Mouse (Mus musculus) embryonic facial prominence, embryonic 13.5 days (tissue): ENCODE data around the gene Mad2l2. TPM values are rescaled to one million over a fixed set of nuclear protein-coding genes. Genes with fewer than 3 reads are reported as not detected.
"Not testable (repeated sequence)": the region's sequence is repeated elsewhere in the genome, so short reads cannot be mapped to it uniquely, and the experiment has no call there.

ENCODE experiments used
- ATAC-seq: fragments of 200-750 bp; cut with Nextera tagmentation; 2 replicates; pipeline ENCODE4 v1.8.0; 2017; ENCODE audit warnings: low read depth; ENCODE audit not compliant: insufficient number of reproducible peaks, insufficient read depth, low FRiP score, low TSS enrichment
- H3K27ac ChIP-seq: fragments of 300-500 bp; sonication (generic); 2 replicates; pipeline ENCODE4 v1.5.1; 2015; ENCODE audit warnings: moderate library complexity, mild to moderate bottlenecking, inconsistent platforms
- H3K27me3 ChIP-seq: fragments of 300-500 bp; sonication (generic); 2 replicates; pipeline ENCODE4 v1.6.1; 2015; ENCODE audit warnings: mild to moderate bottlenecking, inconsistent platforms
- H3K36me3 ChIP-seq: fragments of 300-500 bp; sonication (generic); 2 replicates; pipeline ENCODE4 v1.6.1; 2015; ENCODE audit warnings: mild to moderate bottlenecking, inconsistent platforms
- H3K4me1 ChIP-seq: fragments of 300-500 bp; sonication (generic); 2 replicates; pipeline ENCODE4 v1.6.1; 2015; ENCODE audit warnings: inconsistent platforms
- H3K4me2 ChIP-seq: fragments of 300-500 bp; sonication (generic); 2 replicates; pipeline ENCODE4 v1.6.1; 2015; ENCODE audit warnings: moderate library complexity, mild to moderate bottlenecking, inconsistent platforms
- H3K4me3 ChIP-seq: fragments of 300-500 bp; sonication (generic); 2 replicates; pipeline ENCODE4 v1.5.1; 2015; ENCODE audit warnings: mild to moderate bottlenecking, inconsistent platforms
- H3K9ac ChIP-seq: fragments of 300-500 bp; sonication (generic); 2 replicates; pipeline ENCODE4 v1.6.1; 2015; ENCODE audit warnings: mild to moderate bottlenecking, inconsistent platforms
- H3K9me3 ChIP-seq: fragments of 300-500 bp; sonication (generic); 2 replicates; pipeline ENCODE4 v1.6.1; 2016; ENCODE audit warnings: inconsistent platforms
- WGBS: fragments of 180-500 bp; shearing (Covaris S2); methylation state at CpG from one replicate; pipeline ENCODE4 v1.1.7; 2015; ENCODE audit warnings: mixed read lengths; 5-methylcytosine and 5-hydroxymethylcytosine counted together
- polyA plus RNA-seq: library from polyadenylated mRNA; unstranded; fragments of >200 nt; fragmentation: Nextera tagmentation; extraction: Ambion mirVana; gene quantifications from 2 replicates; pipeline ENCODE4 v1.2.1, GENCODE M21; 2015

The Mad2l2 gene
- polyA plus RNA-seq, 1 experiment from 2014 or later: 76.3 TPM

DNA sequence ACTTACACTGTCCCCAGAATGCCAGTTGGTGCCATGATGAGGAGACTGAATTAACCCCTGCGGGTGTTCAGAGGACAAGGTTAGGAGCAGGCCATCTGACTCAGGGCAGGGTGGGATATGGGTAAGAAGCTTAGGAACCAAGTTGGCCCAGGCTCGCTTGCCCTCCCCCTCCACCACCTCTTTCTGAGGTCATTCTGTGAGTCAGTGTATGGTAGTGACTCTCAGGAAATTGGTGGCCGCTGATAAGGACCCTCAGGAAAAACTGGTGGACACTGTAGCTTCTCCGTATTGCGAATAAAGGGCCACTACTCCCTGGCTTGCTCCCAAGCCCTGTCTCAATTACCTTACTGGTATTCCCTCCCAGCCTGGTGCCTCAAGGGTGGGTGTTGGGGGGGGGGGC lies 21.0 kb upstream of the Mad2l2 start:
- Histone ChIP-seq H3K4me2 (no peak overlapping the region), H3K27me3 (no peaks in the 10 kb centered on the region), H3K9ac (no peak overlapping the region), H3K4me3 (no peak overlapping the region), H3K36me3 (no peaks in the 10 kb centered on the region), H3K4me1 (no peaks in the 10 kb centered on the region), H3K9me3 (no peaks in the 10 kb centered on the region), H3K27ac (no peak overlapping the region)
- 86% methylated on average over 5 of the region's 5 CpGs for WGBS
- no peak for ATAC-seq

DNA sequence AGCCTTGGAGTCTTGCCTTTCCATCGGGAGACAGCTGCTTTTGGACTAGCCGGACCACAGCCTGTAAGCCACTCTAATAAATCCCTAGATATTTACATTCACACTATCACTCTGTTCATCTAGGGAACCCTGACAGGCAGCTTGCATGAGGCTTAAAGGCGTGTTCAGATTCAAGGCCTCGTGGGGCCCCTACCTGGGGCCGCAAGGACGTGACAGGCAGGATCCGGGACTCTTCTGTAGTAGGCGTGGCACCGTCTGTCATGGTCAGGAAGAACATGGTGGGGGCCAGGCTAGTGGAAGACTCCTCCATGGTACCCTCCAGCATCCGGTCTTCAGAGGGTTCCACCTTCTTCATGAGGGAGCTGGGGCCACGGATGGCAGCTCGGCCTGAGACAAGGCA lies 17.7 kb upstream of the Mad2l2 start:
- Histone ChIP-seq H3K9me3 (no peaks in the 10 kb centered on the region), H3K27me3 (no peaks in the 10 kb centered on the region; the same call in none of the 2 replicates), H3K4me2 (no peak overlapping the region), H3K4me1 (peaks cover 10% of the 10 kb centered on the region), H3K4me3 (no peak overlapping the region), H3K9ac (no peak overlapping the region), H3K36me3 (no peaks in the 10 kb centered on the region), H3K27ac (no peak overlapping the region)
- no peak for ATAC-seq
- WGBS: 80% methylated on average over 12 of the region's 12 CpGs

DNA sequence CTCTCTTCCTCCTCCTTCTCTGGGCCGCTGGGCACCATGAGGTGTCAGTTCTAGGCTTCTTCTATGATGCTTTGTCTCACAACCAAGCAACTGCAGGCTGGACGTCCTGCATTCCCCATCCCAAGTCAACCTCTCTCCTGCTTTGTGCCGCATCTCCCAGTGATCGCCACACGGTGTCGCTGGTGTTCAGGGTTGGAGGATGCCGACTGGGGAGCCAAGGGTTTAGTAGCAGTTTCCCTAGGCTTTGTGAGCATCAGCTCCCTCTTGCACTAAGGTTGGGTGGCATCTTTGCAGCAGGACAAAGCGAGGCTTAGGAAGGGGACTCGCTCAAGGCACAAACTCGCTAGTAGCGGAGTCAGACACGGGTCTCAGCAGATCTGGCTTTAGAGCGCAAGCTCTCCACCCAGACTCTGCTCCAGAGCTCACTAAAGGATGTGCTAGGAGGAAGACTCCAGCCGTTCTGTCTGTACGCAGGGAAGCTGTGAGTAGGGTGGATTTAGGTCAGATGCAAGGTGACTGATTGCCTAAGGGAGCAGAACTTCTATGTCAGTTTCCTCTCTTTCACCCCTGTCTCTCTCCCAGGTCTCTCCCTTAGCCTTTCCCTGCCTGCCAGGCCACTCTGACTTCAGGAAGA lies 15.3 kb upstream of the Mad2l2 start:
- 0 out of 2 replicates have a peak, but pooled peaks have one; percentile 53 for ATAC-seq
- no peaks in the 10 kb centered on the region for H3K36me3 ChIP-seq
- H3K9ac ChIP-seq: peak overlapping the region; percentile 64; the same call in 1 of the 2 replicates
- 4% methylated on average over 15 of the region's 15 CpGs for WGBS
- H3K9me3 ChIP-seq: no peaks in the 10 kb centered on the region
- peak overlapping the region; percentile 28; the same call in 1 of the 2 replicates for H3K27ac ChIP-seq
- H3K4me2 ChIP-seq: peak overlapping the region; percentile 44
- no peak overlapping the region for H3K4me3 ChIP-seq
- H3K4me1 ChIP-seq: peaks cover 10% of the 10 kb centered on the region
- H3K27me3 ChIP-seq: no peaks in the 10 kb centered on the region; the same call in none of the 2 replicates

GRCm38 (mm10) chr4:148115467-148115866 lies 14.7 kb upstream of the Mad2l2 start:
- Histone ChIP-seq H3K9me3 (no peaks in the 10 kb centered on the region), H3K27me3 (no peaks in the 10 kb centered on the region; the same call in none of the 2 replicates), H3K4me2 (peak overlapping the region; percentile 44), H3K4me3 (no peak overlapping the region), H3K4me1 (peaks cover 10% of the 10 kb centered on the region), H3K9ac (peak overlapping the region; percentile 64), H3K27ac (peak overlapping the region; percentile 28; the same call in 1 of the 2 replicates), H3K36me3 (no peaks in the 10 kb centered on the region)
- ATAC-seq: no peak
- WGBS: 6% methylated on average over 15 of the region's 15 CpGs

- H3K9me3 ChIP-seq: no peaks in the 10 kb centered on the region
- H3K4me2 ChIP-seq: no peak overlapping the region
- 70% methylated on average over 4 of the region's 4 CpGs for WGBS
- no peaks in the 10 kb centered on the region; the same call in none of the 2 replicates for H3K27me3 ChIP-seq
- peaks cover 10% of the 10 kb centered on the region for H3K4me1 ChIP-seq
- ATAC-seq: no peak
- H3K27ac ChIP-seq: no peak overlapping the region
- H3K4me3 ChIP-seq: no peak overlapping the region
- H3K36me3 ChIP-seq: no peaks in the 10 kb centered on the region
- no peak overlapping the region for H3K9ac ChIP-seq
Measured at GRCm38 (mm10) chr4:148116657-148117056, 13.5 kb upstream of the Mad2l2 start.

DNA sequence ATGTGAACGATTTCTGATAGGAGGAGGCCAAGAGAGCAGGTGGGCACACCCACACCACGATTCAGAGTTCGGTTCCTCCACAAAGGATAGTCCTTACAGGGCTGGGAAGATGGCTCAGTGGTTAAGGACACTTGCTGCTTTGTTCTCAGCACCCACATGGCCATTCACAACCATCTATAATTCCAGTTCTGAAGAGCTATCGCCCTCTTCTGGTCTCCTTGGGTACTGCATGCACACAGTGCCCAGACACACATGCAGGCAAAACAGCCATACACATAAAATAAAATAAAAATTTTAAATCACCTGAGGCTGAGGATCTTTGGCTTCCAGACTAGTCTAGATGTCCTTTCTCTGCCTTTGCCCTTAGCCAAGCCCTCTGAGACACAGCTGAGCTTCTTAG lies 12.8 kb upstream of the Mad2l2 start:
- no peaks in the 10 kb centered on the region for H3K36me3 ChIP-seq
- no peak overlapping the region for H3K4me2 ChIP-seq
- H3K27me3 ChIP-seq: no peaks in the 10 kb centered on the region; the same call in none of the 2 replicates
- WGBS: 74% methylated on average over 4 of the region's 4 CpGs
- peaks cover 15% of the 10 kb centered on the region for H3K4me1 ChIP-seq
- H3K4me3 ChIP-seq: no peak overlapping the region
- ATAC-seq: no peak
- H3K9ac ChIP-seq: no peak overlapping the region
- no peaks in the 10 kb centered on the region for H3K9me3 ChIP-seq
- H3K27ac ChIP-seq: no peak overlapping the region

- WGBS: 90% methylated on average over 9 of the region's 9 CpGs
- not testable (repeated sequence) for H3K27ac ChIP-seq, ATAC-seq, H3K9ac ChIP-seq, H3K9me3 ChIP-seq, H3K4me3 ChIP-seq, H3K4me2 ChIP-seq, H3K27me3 ChIP-seq, H3K36me3 ChIP-seq
- H3K4me1 ChIP-seq: peaks cover 20% of the 10 kb centered on the region
Measured at GRCm38 (mm10) chr4:148119578-148119977, 10.6 kb upstream of the Mad2l2 start.

DNA sequence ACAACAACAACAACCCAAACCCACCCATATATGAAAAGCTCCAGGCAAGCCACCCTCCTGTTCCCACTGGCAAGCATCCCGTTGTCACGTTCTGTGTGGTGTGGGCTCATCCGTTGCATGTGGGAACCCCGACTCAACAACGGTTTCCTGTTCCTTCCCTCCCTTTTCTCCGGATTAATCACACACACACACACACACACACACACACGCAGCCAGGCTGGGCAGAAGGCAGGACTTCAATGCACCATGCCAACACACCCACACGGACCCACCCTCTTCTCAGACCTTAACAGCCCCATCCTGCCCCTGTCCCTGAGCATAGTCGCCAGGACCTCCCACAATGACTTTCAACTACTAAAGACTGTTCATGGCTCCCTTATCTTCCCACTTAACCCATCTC lies 9.6 kb upstream of the Mad2l2 start:
- H3K9me3 ChIP-seq: no peaks in the 10 kb centered on the region
- no peak overlapping the region for H3K27ac ChIP-seq
- 79% methylated on average over 9 of the region's 9 CpGs for WGBS
- no peaks in the 10 kb centered on the region for H3K36me3 ChIP-seq
- ATAC-seq: no peak
- H3K9ac ChIP-seq: no peak overlapping the region
- H3K4me3 ChIP-seq: no peak overlapping the region
- H3K27me3 ChIP-seq: no peaks in the 10 kb centered on the region; the same call in 1 of the 2 replicates
- H3K4me1 ChIP-seq: peaks cover 12% of the 10 kb centered on the region
- no peak overlapping the region for H3K4me2 ChIP-seq

- no peak for ATAC-seq
- WGBS: 84% methylated on average over 4 of the region's 4 CpGs
- H3K9ac ChIP-seq: no peak overlapping the region
- peaks cover 10% of the 10 kb centered on the region for H3K4me1 ChIP-seq
- H3K36me3 ChIP-seq: no peaks in the 10 kb centered on the region
- no peak overlapping the region for H3K4me2 ChIP-seq
- no peaks in the 10 kb centered on the region for H3K9me3 ChIP-seq
- H3K27ac ChIP-seq: no peak overlapping the region
- H3K27me3 ChIP-seq: no peaks in the 10 kb centered on the region
- H3K4me3 ChIP-seq: no peak overlapping the region
Measured at GRCm38 (mm10) chr4:148121362-148121761, 8.8 kb upstream of the Mad2l2 start.

- no peak overlapping the region for H3K4me3 ChIP-seq
- H3K27ac ChIP-seq: peak overlapping the region; percentile 68; the same call in 1 of the 2 replicates
- peaks cover 10% of the 10 kb centered on the region for H3K4me1 ChIP-seq
- H3K9me3 ChIP-seq: no peaks in the 10 kb centered on the region
- ATAC-seq: peak; percentile 45; the same call in 1 of the 2 replicates
- 11% methylated on average over 6 of the region's 6 CpGs for WGBS
- peak overlapping the region; percentile 26; the same call in 1 of the 2 replicates for H3K4me2 ChIP-seq
- no peaks in the 10 kb centered on the region for H3K36me3 ChIP-seq
- no peak overlapping the region for H3K9ac ChIP-seq
- H3K27me3 ChIP-seq: no peaks in the 10 kb centered on the region
Measured at GRCm38 (mm10) chr4:148121982-148122693, 8.0 kb upstream of the Mad2l2 start.

- Histone ChIP-seq H3K27me3 (peaks cover under 1% of the 10 kb centered on the region; the same call in 1 of the 2 replicates), H3K4me1 (peaks cover 10% of the 10 kb centered on the region), H3K4me2 (peak overlapping the region; percentile 26; the same call in 1 of the 2 replicates), H3K4me3 (no peak overlapping the region), H3K9me3 (no peaks in the 10 kb centered on the region), H3K9ac (no peak overlapping the region), H3K36me3 (no peaks in the 10 kb centered on the region), H3K27ac (peak overlapping the region; percentile 68; the same call in 1 of the 2 replicates)
- WGBS: 61% methylated on average over 3 of the region's 3 CpGs
- no peak for ATAC-seq
Measured at GRCm38 (mm10) chr4:148122694-148123066, 7.5 kb upstream of the Mad2l2 start.

DNA sequence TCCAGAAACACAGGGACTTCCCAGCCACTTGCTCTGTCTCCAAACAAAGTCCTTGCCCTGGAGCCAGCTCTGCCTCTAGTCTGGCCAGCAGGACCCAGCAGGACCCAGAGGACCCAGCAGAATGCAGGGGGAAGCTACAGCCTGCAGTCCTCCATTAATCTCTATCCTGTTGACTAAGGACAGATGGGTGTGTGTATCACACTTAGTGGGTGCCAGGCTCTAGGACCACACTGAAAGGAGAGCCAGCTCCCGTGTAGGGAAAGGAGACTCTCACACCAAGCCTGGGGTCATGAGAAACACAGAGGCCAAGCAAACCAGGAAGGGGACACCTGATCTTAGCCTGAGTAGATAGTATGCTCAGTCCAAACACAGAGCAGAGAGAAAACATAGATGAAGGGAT lies 1.9 kb upstream of the Mad2l2 start:
- H3K27me3 ChIP-seq: peaks cover 33% of the 10 kb centered on the region
- no peak overlapping the region for H3K9ac ChIP-seq
- peaks cover 17% of the 10 kb centered on the region for H3K4me1 ChIP-seq
- H3K36me3 ChIP-seq: no peaks in the 10 kb centered on the region
- no peak overlapping the region for H3K27ac ChIP-seq
- 58% methylated on average over 1 of the region's 1 CpGs for WGBS
- H3K9me3 ChIP-seq: no peaks in the 10 kb centered on the region
- ATAC-seq: no peak
- no peak overlapping the region for H3K4me2 ChIP-seq
- H3K4me3 ChIP-seq: no peak overlapping the region
